Mouse (Mus musculus) kidney, postnatal 10 days (tissue): ENCODE measurements around the gene I0C0044D17Rik.
"Not testable (repeated sequence)": the region's sequence is repeated elsewhere in the genome, so short reads cannot be mapped to it uniquely, and the experiment has no call there.

Experiments
- DNase-seq: peaks from one replicate; pipeline ENCODE4 v3.0.0; 2021; ENCODE audit warnings: mixed read lengths

I0C0044D17Rik gene

DNA sequence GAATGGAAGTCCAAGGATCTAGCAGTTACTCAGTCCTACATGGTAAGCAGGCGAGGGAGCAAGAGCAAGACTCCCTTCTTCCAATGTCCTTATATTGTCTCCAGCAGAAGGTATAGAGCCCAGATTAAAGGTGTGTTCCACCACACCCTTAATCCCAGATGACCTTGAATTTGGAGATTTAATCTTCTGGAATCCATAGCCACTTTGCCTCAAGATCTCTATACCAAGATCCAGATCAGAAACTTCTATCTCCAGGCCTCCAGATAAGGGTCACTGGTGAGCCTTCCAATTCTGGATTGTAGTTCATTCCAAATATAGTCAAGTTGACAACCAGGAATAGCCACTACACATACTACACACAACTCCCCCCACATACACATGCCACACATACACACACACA lies at the start of gene I0C0044D17Rik:
I0C0044D17Rik (minus strand) TSS at position 101 of the 400 bp plus-strand sequence.
- not testable (repeated sequence) for DNase-seq

GRCm38 (mm10) chr4:98865386-98866237 lies 42.0 kb upstream of the I0C0044D17Rik start:
- peak; percentile 53 for DNase-seq

DNA sequence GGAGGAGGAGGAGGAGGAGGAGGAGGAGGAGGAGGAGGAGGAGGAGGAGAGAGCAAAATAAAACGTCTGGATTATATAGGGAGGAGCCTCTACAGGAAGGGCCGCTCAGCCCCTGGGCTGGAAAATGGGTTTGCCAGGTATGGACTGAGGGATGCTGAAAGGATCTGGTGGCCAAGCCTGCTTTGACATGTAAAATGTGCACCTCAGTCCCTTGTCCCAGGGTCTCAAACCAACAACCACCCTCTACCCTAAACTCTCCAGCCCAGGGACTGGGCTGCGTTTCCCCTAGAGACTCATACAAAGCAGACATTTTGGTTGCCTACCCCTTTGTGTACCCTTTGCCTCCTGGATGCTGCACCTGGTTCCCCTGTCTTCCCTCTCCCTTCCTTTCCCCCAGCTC lies 40.9 kb upstream of the I0C0044D17Rik start:
- DNase-seq, result no peak

GRCm38 (mm10) chr4:98864094-98864493 lies 40.5 kb upstream of the I0C0044D17Rik start:
- no peak for DNase-seq

- DNase-seq, result no peak
These were observed 39.8 kb upstream of the I0C0044D17Rik start for GRCm38 (mm10) chr4:98863451-98863850.

- no peak for DNase-seq
These were observed 34.7 kb upstream of the I0C0044D17Rik start for GRCm38 (mm10) chr4:98858151-98858855.

- no peak for DNase-seq
These were observed 33.5 kb upstream of the I0C0044D17Rik start for GRCm38 (mm10) chr4:98857037-98857648.

DNA sequence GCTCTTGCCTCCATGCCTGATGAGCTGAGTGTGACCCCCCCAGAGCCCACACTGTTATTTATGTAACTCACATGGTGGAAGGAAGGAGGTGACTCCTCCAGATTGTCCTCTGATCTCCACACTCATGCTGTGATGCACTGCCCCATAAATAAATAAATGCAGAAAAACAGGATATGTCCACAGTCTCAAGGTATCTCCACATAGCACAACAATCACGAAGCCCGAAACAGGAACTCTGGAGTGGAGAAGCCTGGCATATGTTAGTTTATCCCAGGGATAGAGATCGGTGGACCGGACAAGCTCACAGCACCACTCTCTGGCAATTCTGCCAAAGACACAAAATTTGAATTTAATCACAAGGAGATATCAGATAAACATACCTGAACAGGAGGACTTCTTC lies 30.3 kb upstream of the I0C0044D17Rik start:
- DNase-seq, result no peak

DNA sequence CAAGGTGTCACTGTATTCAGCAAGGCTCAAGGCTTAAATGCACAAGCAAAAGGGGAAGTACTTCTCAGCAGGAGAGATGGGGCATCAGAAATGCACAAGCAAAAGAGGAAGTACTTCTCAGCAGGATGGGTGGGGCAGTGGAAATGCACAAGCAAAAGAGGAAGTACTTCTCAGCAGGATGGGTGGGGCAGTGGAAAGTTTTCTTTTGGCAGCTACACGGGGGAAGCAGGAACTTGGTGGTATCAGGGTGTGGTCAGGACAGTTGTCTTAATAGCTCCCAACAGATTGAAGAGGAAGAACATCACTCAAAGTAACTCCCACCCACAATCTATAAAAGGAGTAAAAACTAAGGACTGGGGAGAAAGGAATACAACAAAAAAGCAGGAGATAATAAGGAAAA lies 26.8 kb upstream of the I0C0044D17Rik start:
- not testable (repeated sequence) for DNase-seq

DNA sequence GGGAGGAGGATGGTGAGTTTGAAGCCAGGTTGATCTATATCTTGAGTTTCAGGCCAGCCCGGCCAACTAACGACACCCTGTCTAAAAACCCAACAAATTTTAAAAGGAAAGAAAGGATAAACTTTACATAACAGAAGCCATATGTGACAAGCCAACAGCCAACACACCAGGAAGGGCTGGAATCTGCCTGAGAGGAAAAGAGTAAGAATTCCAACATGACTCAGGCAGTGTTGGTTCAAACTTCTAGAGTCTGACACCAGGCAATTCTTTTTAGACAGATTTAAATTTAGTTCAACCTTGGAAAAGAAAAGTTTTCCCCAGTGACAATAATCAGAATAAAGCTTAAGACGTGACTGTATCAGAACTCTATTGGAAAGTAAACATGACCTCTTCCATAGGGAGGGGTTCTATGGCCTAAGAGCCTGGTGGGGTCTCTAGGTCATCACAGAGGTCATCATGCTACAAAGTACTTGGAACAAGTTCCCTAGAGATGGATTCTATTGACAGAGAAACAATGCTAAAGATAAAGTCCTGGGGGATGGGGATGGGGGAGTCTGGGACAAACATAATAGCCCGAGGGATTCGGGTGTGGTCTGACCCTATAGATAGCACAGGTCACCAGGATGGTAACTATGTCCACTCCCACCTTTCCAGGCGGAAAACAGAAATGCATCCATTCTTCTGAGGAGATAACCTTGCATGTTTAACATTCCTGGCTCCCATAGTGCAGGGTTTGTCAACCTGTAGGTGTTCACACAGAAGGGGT lies 23.7 kb upstream of the I0C0044D17Rik start:
- no peak for DNase-seq

GRCm38 (mm10) chr4:98846396-98846795 lies 22.8 kb upstream of the I0C0044D17Rik start:
- no peak for DNase-seq

- DNase-seq, result peak; percentile 30
These were observed 22.1 kb upstream of the I0C0044D17Rik start for GRCm38 (mm10) chr4:98845687-98846125.

- no peak for DNase-seq
These were observed 21.6 kb upstream of the I0C0044D17Rik start for GRCm38 (mm10) chr4:98845201-98845600.

DNA sequence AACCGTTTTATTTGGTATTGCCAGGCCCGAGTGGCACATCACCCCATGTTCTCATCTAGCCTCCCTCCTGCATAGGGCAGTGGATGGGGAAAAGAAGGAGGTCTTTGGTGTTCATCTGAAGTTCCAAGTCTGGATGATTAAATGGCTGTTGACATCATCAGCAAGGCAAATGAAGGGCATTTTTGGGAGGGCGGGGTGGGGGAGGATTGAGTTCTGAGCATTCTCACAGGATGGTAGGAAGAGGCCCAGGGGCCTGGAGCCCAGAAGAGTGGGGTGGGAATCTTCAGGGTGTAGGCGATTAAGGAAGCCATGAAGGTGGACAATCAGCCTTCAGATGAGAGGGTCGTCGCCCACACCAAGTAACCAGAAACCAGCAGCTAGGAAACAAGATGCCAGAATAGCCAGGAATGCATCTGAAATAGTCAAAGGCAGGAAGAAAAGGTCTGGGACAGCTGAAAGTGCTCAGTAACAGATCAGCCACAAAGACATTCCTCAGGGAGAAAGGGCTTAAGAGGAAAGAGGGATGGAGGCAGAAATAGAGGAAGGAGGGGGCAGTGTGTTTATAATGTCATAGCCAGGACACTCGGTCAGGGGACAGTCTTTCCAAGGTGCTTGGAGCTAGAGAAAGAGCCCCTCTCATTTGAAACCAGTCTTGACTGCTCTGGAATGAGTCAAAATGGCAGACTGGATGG lies 20.4 kb upstream of the I0C0044D17Rik start:
- DNase-seq, result no peak

- DNase-seq, result not testable (repeated sequence)
These were observed 17.6 kb upstream of the I0C0044D17Rik start for GRCm38 (mm10) chr4:98841251-98841650.

DNA sequence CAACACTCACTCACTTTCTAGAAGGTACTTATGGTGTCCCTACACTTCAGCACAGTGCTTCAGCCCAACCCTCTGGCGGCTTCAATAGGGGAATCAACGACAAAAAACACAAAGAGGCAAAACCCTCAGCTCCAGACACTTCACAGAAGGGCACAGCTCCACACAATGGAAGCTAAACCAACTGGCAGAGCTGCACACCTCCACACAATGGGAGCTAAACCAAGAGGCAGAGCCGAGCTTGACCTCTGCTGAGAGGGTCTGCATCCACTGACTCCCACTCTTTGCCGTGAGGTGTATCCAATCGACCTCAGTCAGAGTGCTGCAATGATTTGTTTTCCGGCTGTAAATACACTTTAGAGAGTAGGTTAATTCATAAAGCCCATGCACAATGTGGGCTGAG lies 16.9 kb upstream of the I0C0044D17Rik start:
- no peak for DNase-seq

GRCm38 (mm10) chr4:98838913-98839312 lies 15.3 kb upstream of the I0C0044D17Rik start:
- no peak for DNase-seq

DNA sequence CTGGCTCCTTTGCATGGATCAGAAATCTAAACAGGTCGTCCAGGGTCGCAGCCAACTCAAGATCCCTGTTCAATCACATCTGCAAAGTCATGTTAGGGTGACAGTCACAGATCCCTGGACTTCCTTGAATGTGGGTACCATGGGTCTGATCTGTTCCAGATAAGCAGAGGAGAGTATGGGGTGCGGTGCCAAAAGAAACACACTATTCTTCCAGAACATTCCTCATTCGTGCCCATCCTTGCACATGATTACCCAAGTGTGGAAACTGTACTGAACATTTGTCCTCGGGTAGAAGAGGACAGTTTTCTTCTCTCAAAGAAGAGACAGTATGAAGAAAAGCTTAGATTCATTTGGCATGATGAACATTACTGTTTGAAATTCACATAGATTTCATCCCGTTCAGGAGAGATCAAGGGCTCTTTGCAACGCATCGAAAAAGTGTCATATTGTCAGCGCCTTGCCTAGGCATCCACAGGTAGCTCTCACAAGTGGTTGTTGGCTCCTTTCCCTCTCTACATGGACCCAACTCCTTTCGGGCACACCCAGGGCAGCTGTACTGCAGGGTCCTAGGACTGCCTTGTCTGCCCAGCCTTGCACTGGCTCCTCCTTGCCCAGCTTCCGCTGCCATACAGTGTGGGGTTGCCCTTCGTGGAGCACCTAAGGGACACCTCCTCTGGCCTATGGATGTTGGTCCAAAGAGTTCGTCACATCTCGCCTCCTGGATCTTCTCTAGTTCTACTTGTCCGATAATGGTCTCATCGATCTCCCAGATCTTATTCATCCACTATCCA lies 14.3 kb upstream of the I0C0044D17Rik start:
- no peak for DNase-seq

- peak; percentile 58 for DNase-seq
These were observed 12.9 kb upstream of the I0C0044D17Rik start for GRCm38 (mm10) chr4:98836519-98836918.

DNA sequence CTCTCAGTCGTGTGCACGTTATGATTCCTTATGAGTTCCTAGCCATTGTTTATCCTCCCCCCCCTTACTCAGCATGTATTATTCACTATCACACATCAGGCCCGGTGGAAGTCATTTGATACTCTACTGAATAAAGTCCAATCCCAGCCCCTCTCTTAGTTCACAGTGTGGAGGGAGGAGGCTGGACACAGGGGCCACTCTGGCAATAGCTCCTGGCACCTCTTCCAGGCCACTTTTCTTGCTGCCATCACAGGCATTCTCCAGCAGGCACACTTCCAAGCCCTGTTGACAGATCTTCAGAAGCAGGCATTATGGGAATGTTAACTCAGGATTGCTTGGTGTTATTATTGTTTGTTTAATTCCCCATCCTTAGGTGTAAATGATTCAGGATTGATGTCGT lies 11.1 kb upstream of the I0C0044D17Rik start:
- no peak for DNase-seq

DNA sequence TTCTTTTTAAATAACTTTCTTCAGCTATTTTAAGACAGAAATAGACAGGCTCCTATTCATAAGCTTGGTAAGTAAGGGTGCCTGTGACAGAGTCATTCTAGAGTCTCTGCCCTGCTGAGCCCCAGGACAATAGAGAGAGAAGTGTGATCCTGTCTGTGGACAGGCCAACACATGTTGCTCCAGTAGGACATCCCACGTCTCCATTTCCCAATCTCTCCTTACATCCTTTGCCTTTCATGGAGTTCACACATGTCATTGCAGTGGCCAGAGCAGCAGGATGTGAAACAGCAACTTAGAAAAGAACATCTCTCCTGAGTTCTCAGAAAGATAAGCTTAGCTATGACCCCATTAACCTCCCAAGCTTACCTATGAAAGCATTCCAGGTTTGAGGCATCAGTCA lies 8.1 kb upstream of the I0C0044D17Rik start:
- DNase-seq, result no peak
